Mouse (Mus musculus) cortical plate, adult 2 months (tissue): ENCODE results near the gene Frmd4b.

Source experiments
- CTCF ChIP-seq: fragments of 200-500 bp; IDR thresholded peaks from 2 replicates; pipeline ENCODE4 v1.5.1; 2011; ENCODE audit warnings: mild to moderate bottlenecking, control low read depth, low read length; ENCODE audit not compliant: insufficient read depth; ENCODE audit errors: extremely low read depth
- POLR2A ChIP-seq: fragments of 200-500 bp; IDR thresholded peaks from 2 replicates; pipeline ENCODE4 v1.6.1; 2011; ENCODE audit warnings: mild to moderate bottlenecking, low read length, control low read depth; ENCODE audit not compliant: insufficient read depth; ENCODE audit errors: extremely low read depth

GRCm38 (mm10) chr6:97245200-97245599 is 372.1 kb downstream of the Frmd4b start:
- TF ChIP-seq POLR2A (no peak), CTCF (no peak)
